Mouse (Mus musculus): ENCODE results near the gene Arhgef12.

Arhgef12 gene

DNA sequence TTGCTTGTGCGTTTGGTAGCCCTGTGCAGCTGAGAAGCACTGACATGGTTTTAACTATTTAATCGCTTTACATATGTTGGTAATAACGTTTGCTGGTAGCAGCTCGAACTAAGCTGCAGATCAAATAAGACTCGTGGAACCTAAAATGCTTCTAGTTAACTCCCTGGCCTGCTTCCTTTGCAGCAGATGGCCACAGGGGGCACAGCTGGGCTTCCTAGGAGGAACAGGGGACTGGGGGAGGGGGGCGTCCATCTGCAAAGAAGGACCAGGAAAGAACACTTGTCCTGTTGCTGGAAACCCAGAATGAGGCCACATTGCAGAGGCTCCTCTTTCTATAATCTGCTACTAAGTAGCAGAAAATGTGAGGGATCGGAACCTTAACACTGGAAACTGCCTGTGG lies 186.8 kb downstream of the Arhgef12 start:
- CTCF ChIA-PET, result no interaction called here

DNA sequence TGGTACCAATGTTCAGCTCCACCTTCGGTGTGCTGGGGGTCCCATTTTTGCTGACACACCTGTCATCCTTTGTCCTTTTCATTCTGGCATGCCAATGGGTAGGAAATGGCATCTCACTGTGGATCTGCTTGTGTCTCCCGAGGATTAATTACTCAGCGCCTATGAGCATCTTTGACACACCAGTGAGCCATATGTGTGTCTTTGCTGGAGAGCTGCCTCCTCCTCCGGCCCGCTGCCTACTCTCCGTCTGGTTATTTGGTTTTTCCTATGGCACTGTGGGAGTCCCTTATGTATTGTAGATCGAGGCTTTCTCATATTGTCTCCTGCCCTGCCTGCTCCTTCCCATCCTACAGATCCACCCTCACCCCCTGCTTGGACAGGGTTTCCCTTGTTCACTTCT lies 189.1 kb downstream of the Arhgef12 start:
- CTCF ChIA-PET, result no interaction called here
